Comparison of ENCODE assay signal across 9 mouse cellular contexts in genomic region chr5:147331547-147331946, GRCm38 (mm10). TPM values are rescaled to one million over a fixed set of nuclear protein-coding genes. Genes with fewer than 3 reads are reported as not detected.
DNase-seq lines count a peak whose midpoint lies in the region; ATAC-seq and TF ChIP-seq lines count a peak whose summit lies in the region.
"Had no signal": no experiment of that assay in that cellular context is flagged by ENCODE, and none has a peak within 500 bp of the region (broad histone marks: within the 10 kb centered on the region; RNA-seq: fewer than 3 reads in every experiment).

No protein-coding gene starts in this region.

- no peak overlapping the region for H3K4me3 ChIP-seq in liver, embryonic 12.5 days
- H3K4me3 ChIP-seq in testis, adult 2 months (ENCODE audit: control insufficient read depth, low read depth, low read length): no peak overlapping the region

- H3K9me3 ChIP-seq in liver, embryonic 12.5 days (replicated peaks): no peaks in the 10 kb centered on the region

- TF ChIP-seq CTCF in testis, adult 2 months (IDR thresholded peaks at IDR 0.05; ENCODE audit: control insufficient read depth, insufficient read depth, insufficient replicate concordance, low read depth, low read length): peak; percentile 87; the same call in 1 of the 2 replicates

- H3K36me3 ChIP-seq in liver, embryonic 12.5 days: no peaks in the 10 kb centered on the region
- H3K36me3 ChIP-seq in testis, adult 2 months (ENCODE audit: control insufficient read depth, insufficient read depth, low read length): no peaks in the 10 kb centered on the region

- peak; percentile 12 to 50 for DNase-seq in adrenal gland, adult 18-20 months (ENCODE audit: low spot score in 2 of 2)
- no peak for DNase-seq in adrenal gland, adult 8-10 months
- DNase-seq in liver: peak; percentile 80
- peak; percentile 61 for DNase-seq in c-Kit-positive CD71-positive TER-119-positive erythroid progenitor cells, embryonic 14.5 days (ENCODE audit: low spot score)
- DNase-seq in lung, postnatal 14 days: peak; percentile 48

- no peak for TF ChIP-seq POLR2A in testis, adult 2 months (IDR thresholded peaks at IDR 0.05; ENCODE audit: control insufficient read depth, low read depth, low read length)

- no peak overlapping the region for H3K27ac ChIP-seq in liver, embryonic 12.5 days
- no peak overlapping the region for H3K27ac ChIP-seq in testis, adult 2 months (ENCODE audit: control insufficient read depth, insufficient read depth, low read depth, low read length)

- H3K4me1 ChIP-seq in liver, embryonic 12.5 days: no peaks in the 10 kb centered on the region
- H3K4me1 ChIP-seq in testis, adult 2 months (ENCODE audit: control insufficient read depth, insufficient read depth, low read length): no peaks in the 10 kb centered on the region

- no peak overlapping the region for H3K9ac ChIP-seq in liver, embryonic 12.5 days

- WGBS in liver, embryonic 12.5 days (ENCODE audit: insufficient replicate concordance): 40% methylated on average over 2 of the region's 2 CpGs

- H3K27me3 ChIP-seq in liver, embryonic 12.5 days (replicated peaks): peaks cover 4% of the 10 kb centered on the region
- H3K27me3 ChIP-seq in testis, adult 2 months (ENCODE audit: control insufficient read depth, insufficient read depth, low read length): no peaks in the 10 kb centered on the region

- no peak overlapping the region for H3K4me2 ChIP-seq in liver, embryonic 12.5 days

- no peak for ATAC-seq in liver, embryonic 12.5 days
- ATAC-seq in granulocyte monocyte progenitor cell, adult 5-6 weeks (replicated peaks; ENCODE audit: poor library complexity, severe bottlenecking): peak; percentile 96

RNA-seq across cellular contexts. Expression of gene Urad, which starts 9.3 kb away (rescaled TPM):
- total RNA-seq in adrenal gland, adult 18-20 months (2021): 1 to 10 TPM in 1 of 2 experiments, not detected in 1; 1.1 TPM
- total RNA-seq in adrenal gland, adult 8-10 months (2022): 1 to 10 TPM in 2 of 4 experiments, not detected in 2; 1.2 to 1.5 TPM
- 0.21 TPM in 1 of 2 replicates, not detected in the other for polyA plus RNA-seq in liver, embryonic 12.5 days (2016; fragmentation: Nextera tagmentation; extraction: Ambion mirVana)
- not detected in 2 replicates for total RNA-seq in granulocyte monocyte progenitor cell, adult 5-6 weeks (2014; fragmentation: Nextera tagmentation)
- not detected in 2 replicates for total RNA-seq in granulocyte monocyte progenitor cell, adult 5-6 weeks (2017)
- not detected in 2 replicates for polyA plus RNA-seq in testis, adult 2 months (2012; rRNA removed)
- polyA plus RNA-seq: C2C12 had no signal

RNA-seq across cellular contexts. Expression of gene Cdx2, which starts 24.5 kb away (rescaled TPM):
- not detected for total RNA-seq in adrenal gland, adult 18-20 months (2021)
- total RNA-seq in adrenal gland, adult 8-10 months (2022): not detected
- not detected in 2 replicates for polyA plus RNA-seq in liver, embryonic 12.5 days (2016; fragmentation: Nextera tagmentation; extraction: Ambion mirVana)
- total RNA-seq in granulocyte monocyte progenitor cell, adult 5-6 weeks (2014; fragmentation: Nextera tagmentation): not detected in 2 replicates
- not detected in 2 replicates for total RNA-seq in granulocyte monocyte progenitor cell, adult 5-6 weeks (2017)
- polyA plus RNA-seq in testis, adult 2 months (2012; rRNA removed): 0.10 TPM in 1 of 2 replicates, not detected in the other
- polyA plus RNA-seq: C2C12 had no signal
